Mouse (Mus musculus): ENCODE data around the gene Eef1akmt4.

DNA sequence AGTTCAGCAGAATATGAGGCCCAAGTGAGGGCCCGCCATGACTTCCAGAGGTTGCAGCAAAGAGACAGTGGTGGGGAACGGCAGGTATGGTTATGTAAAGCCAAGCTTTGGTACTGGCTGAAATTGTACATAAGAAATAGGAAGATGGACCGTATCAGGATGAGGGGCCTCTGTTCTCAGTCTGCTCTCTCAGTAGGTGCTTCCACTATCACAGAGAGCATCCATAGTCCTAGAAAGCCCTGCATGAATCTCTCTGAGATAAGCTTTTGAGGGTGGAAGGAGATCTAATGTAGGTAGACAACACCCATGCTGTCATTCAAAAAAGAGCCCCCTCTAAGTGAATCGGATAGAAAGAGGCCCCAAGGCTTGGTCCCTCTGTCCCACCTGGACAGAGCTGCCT, 15.7 kb upstream of the Eef1akmt4 start:
- TF ChIP-seq USF1 (IDR thresholded peaks at IDR 0.05; ENCODE audit: low read depth, low read length) (no peak), SIN3A (IDR thresholded peaks at IDR 0.05; ENCODE audit: low read length) (no peak), RAD21 (IDR thresholded peaks at IDR 0.05; ENCODE audit: low read depth, low read length) (no peak), HCFC1 (IDR thresholded peaks at IDR 0.05; ENCODE audit: low read depth, low read length) (no peak), TAL1 (IDR thresholded peaks at IDR 0.05; ENCODE audit: low read length) (no peak), POLR2AphosphoS5 (IDR thresholded peaks at IDR 0.05; ENCODE audit: borderline replicate concordance, low read depth, low read length) (no peak), ZNF384 (IDR thresholded peaks at IDR 0.05; ENCODE audit: low read depth, low read length) (no peak)

Data from MEL (cell line).